Mouse (Mus musculus) C2C12 (cell line): Measurements from ENCODE around the gene Olfr1130. TPM values are rescaled to one million over a fixed set of nuclear protein-coding genes. Genes with fewer than 3 reads are reported as not detected.
"Not testable (repeated sequence)": the region's sequence is repeated elsewhere in the genome, so short reads cannot be mapped to it uniquely, and the experiment has no call there.

ENCODE experiments used
- H3K27me3 ChIP-seq: one replicate; pipeline ENCODE4 v1.6.1; 2011; ENCODE audit not compliant: control insufficient read depth, insufficient read depth, insufficient read length
- H3K36me3 ChIP-seq: one replicate; pipeline ENCODE4 v1.6.1; 2011; ENCODE audit not compliant: control insufficient read depth, insufficient read depth
- H3K4me3 ChIP-seq: one replicate; pipeline ENCODE4 v1.5.1; 2011; ENCODE audit warnings: mild to moderate bottlenecking, control low read depth; ENCODE audit not compliant: poor library complexity, insufficient read depth, severe bottlenecking
- H3K79me2 ChIP-seq: one replicate; pipeline ENCODE4 v1.6.1; 2011; ENCODE audit not compliant: control insufficient read depth, insufficient read depth
- H3K79me3 ChIP-seq: one replicate; pipeline ENCODE4 v1.6.1; 2011; ENCODE audit warnings: low read depth, control low read depth
- H3ac ChIP-seq: one replicate; pipeline ENCODE3; 2011; ENCODE audit warnings: low read depth; ENCODE audit not compliant: control insufficient read depth, insufficient read length
- CEBPB ChIP-seq: IDR thresholded peaks from one replicate; pipeline ENCODE4 v1.6.1; 2011; ENCODE audit warnings: low read depth, mild to moderate bottlenecking, control low read depth, moderate library complexity
- CTCF ChIP-seq: IDR thresholded peaks from one replicate; pipeline ENCODE4 v1.5.1; 2011; ENCODE audit not compliant: control insufficient read depth, insufficient read depth, insufficient read length
- FOSL1 ChIP-seq: IDR thresholded peaks from one replicate; pipeline ENCODE4 v1.8.0; 2011; ENCODE audit warnings: mild to moderate bottlenecking, low read length; ENCODE audit not compliant: poor library complexity, insufficient read depth, severe bottlenecking
- MAX ChIP-seq: IDR thresholded peaks from one replicate; pipeline ENCODE4 v1.6.1; 2011; ENCODE audit warnings: mild to moderate bottlenecking, control low read depth
- MYOD1 ChIP-seq: IDR thresholded peaks from one replicate; pipeline ENCODE4 v1.6.1; 2011; ENCODE audit warnings: low read depth; ENCODE audit not compliant: control insufficient read depth, insufficient read length
- MYOG ChIP-seq: IDR thresholded peaks from one replicate; pipeline ENCODE4 v1.6.1; 2011; ENCODE audit not compliant: control insufficient read depth, insufficient read length; ENCODE audit errors: extremely low read depth
- USF1 ChIP-seq: IDR thresholded peaks from one replicate; pipeline ENCODE4 v1.6.1; 2011; ENCODE audit warnings: low read depth, mild to moderate bottlenecking, control low read depth, moderate library complexity
- long read RNA-seq, 2 experiments: library from polyadenylated mRNA; unstranded; transcript quantifications; one replicate each; pipeline ENCODE4 v2.0.0; 2019 to 2020
- polyA plus RNA-seq: library from polyadenylated mRNA; unstranded; fragments of >200 nt; fragmentation: generic; extraction: Trizol; gene quantifications from one replicate; pipeline ENCODE4 v1.2.1, GENCODE M21; 2012; ENCODE audit warnings: missing spikeins

The Olfr1130 gene
- not detected for polyA plus RNA-seq
- long read RNA-seq, experiment 1, result 0 reads
- long read RNA-seq, experiment 2, result 0 reads

GRCm38 (mm10) chr2:87605912-87606311 is at the start of gene Olfr1130:
TSS of gene Olfr1130 (plus strand) at chr2:87606212.
- not testable (repeated sequence) for H3K36me3 ChIP-seq, H3K4me3 ChIP-seq, H3K79me3 ChIP-seq, H3K79me2 ChIP-seq, H3K27me3 ChIP-seq, H3ac ChIP-seq

GRCm38 (mm10) chr2:87573602-87574001 is 32.4 kb upstream of the Olfr1130 start, which contains the start of gene Olfr1129:
TSS of gene Olfr1129 (plus strand) at chr2:87573902.
- H3K79me3 ChIP-seq, H3K4me3 ChIP-seq, H3K36me3 ChIP-seq: not testable (repeated sequence)

GRCm38 (mm10) chr2:87626804-87627203 is 20.8 kb downstream of the Olfr1130 start, which contains the start of gene Olfr1131:
TSS of gene Olfr1131 (plus strand) at chr2:87627104.
- Histone ChIP-seq H3K79me2 (no peaks in the 10 kb centered on the region), H3ac (no peak within 1 kb of the TSS), H3K36me3 (no peaks in the 10 kb centered on the region), H3K79me3 (no peaks in the 10 kb centered on the region), H3K4me3 (no peak within 1 kb of the TSS), H3K27me3 (no peaks in the 10 kb centered on the region)
- no peak for TF ChIP-seq MYOG
- TF ChIP-seq FOSL1, result no peak
- no peak for TF ChIP-seq CTCF
- TF ChIP-seq MYOD1, result no peak
- no peak for TF ChIP-seq CEBPB
- TF ChIP-seq MAX, result no peak
- no peak for TF ChIP-seq USF1

More at GRCm38 (mm10) chr2:87573602-87574001, 32.4 kb upstream of the Olfr1130 start, which contains the start of gene Olfr1129:
- H3K27me3 ChIP-seq, H3ac ChIP-seq, H3K79me2 ChIP-seq: not testable (repeated sequence)

- Histone ChIP-seq H3K79me3 (no peaks in the 10 kb centered on the region), H3K27me3 (no peaks in the 10 kb centered on the region), H3ac (no peak within 1 kb of the TSS), H3K4me3 (no peak within 1 kb of the TSS), H3K36me3 (no peaks in the 10 kb centered on the region), H3K79me2 (no peaks in the 10 kb centered on the region)
- no peak for TF ChIP-seq USF1
- TF ChIP-seq CTCF, result no peak
- no peak for TF ChIP-seq CEBPB
- no peak for TF ChIP-seq MYOD1
- TF ChIP-seq MYOG, result no peak
Measured at GRCm38 (mm10) chr2:87637435-87637834, 31.4 kb downstream of the Olfr1130 start, which contains the start of gene Olfr1132. TSS of gene Olfr1132 (minus strand) at chr2:87637535.

DNA sequence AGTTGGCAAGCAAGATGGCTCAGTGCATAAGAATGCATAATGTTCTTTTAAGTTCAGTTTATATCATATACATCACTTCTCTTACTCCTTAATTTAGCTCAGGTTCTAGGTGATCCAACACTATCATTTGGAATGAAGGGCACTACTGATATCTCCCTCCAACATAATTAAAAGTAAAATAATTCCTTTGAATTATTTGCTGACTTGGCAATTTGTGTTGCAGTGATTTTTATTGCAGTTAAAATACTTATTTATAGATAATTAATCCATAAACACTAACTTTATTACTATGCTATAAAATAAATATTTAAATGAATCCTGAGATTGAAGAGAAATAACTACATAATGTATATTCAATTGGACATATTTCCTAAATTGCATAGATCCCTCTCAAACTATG is 36.4 kb downstream of the Olfr1130 start:
- Histone ChIP-seq H3ac (no peak overlapping the region), H3K79me2 (no peaks in the 10 kb centered on the region), H3K79me3 (no peaks in the 10 kb centered on the region), H3K4me3 (no peak overlapping the region), H3K27me3 (no peaks in the 10 kb centered on the region), H3K36me3 (no peaks in the 10 kb centered on the region)
- TF ChIP-seq CEBPB, result no peak
- TF ChIP-seq CTCF, result no peak

DNA sequence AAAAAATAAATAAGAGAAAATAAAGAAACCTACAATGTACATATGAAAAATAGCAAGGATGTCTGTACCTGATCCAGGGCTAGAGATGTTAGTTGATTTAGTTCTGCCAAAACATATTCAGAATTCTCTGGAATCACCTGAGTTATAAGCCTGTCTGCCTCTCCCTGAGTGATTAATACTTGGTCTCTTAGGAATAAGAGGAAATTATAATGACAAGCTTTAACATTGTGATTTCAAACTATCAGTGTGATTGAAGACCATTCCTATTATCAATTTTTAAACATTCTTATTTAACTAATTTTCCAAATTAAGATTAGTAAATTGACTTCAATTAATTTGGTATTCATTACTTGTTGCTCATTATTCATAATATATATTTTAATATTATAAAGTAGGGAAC is 41.3 kb downstream of the Olfr1130 start, which contains the start of gene Olfr1133:
Olfr1133 (minus strand) TSS at position 101 of the 400 bp plus-strand sequence.
- H3K79me2 ChIP-seq, result no peaks in the 10 kb centered on the region
- TF ChIP-seq MAX, result no peak
- TF ChIP-seq CTCF, result no peak
- TF ChIP-seq USF1, result no peak
- TF ChIP-seq MYOG, result no peak
- TF ChIP-seq MYOD1, result no peak
- TF ChIP-seq CEBPB, result no peak
- TF ChIP-seq FOSL1, result no peak

GRCm38 (mm10) chr2:87658360-87658759 is 52.3 kb downstream of the Olfr1130 start, which contains the start of gene Olfr1134:
TSS of gene Olfr1134 (minus strand) at chr2:87658460.
- Histone ChIP-seq H3K36me3 (no peaks in the 10 kb centered on the region), H3ac (no peak within 1 kb of the TSS), H3K4me3 (no peak within 1 kb of the TSS), H3K79me2 (no peaks in the 10 kb centered on the region), H3K79me3 (no peaks in the 10 kb centered on the region), H3K27me3 (no peaks in the 10 kb centered on the region)
- TF ChIP-seq CEBPB, result no peak
- TF ChIP-seq FOSL1, result no peak
- TF ChIP-seq MYOG, result no peak
- TF ChIP-seq USF1, result no peak
- no peak for TF ChIP-seq CTCF
- TF ChIP-seq MYOD1, result no peak
- TF ChIP-seq MAX, result no peak

More for the DNA sequence above, 41.3 kb downstream of the Olfr1130 start, which contains the start of gene Olfr1133:
- Histone ChIP-seq H3K27me3 (no peaks in the 10 kb centered on the region), H3ac (no peak within 1 kb of the TSS), H3K36me3 (no peaks in the 10 kb centered on the region), H3K4me3 (no peak within 1 kb of the TSS), H3K79me3 (no peaks in the 10 kb centered on the region)
